ENCODE assay signal across 28 mouse cellular contexts in genomic region chr16:77359190-77359589, GRCm38 (mm10).
DNase-seq lines count a peak whose midpoint lies in the region; ATAC-seq and TF ChIP-seq lines count a peak whose summit lies in the region.
"Had no signal": no experiment of that assay in that cellular context is flagged by ENCODE, and none has a peak within 500 bp of the region (broad histone marks: within the 10 kb centered on the region; RNA-seq: fewer than 3 reads in every experiment).

No protein-coding gene starts in this region.

- intact Hi-C loops in heart, adult 2 months (cut with DNase I), result no loop called here

- peak; percentile 56; the same call in 1 of the 2 replicates for ATAC-seq in liver, embryonic 15.5 days (ENCODE audit: insufficient read depth)
- ATAC-seq: CD4-positive, CD25-positive, alpha-beta regulatory T cell, adult 4 months; forebrain, embryonic 14.5 days; forebrain, embryonic 16.5 days; Patski had no signal

- peak; percentile 59 for DNase-seq in heart, adult 11 months
- no peak for DNase-seq in heart, adult 2 months
- DNase-seq in liver, result no peak
- DNase-seq in ZHBTc4 (ENCODE audit: low read depth, low spot score), result peak; percentile 1
- DNase-seq in frontal cortex, postnatal 25 days (ENCODE audit: low spot score in 2 of 2), result no peak
- DNase-seq: adrenal gland, adult 2 months; adrenal gland, postnatal 10 days; adrenal gland, postnatal 25 days; B cell, adult 2 months; cerebellum, adult 11 months; cerebellum, adult 18-20 months; cerebellum, adult 8-10 months; cerebellum, adult 9-11 months; cerebellum, postnatal 14 days; cerebellum, postnatal 36 days; embryo, embryonic 11 days had no signal

- no peak for TF ChIP-seq EP300 in heart, adult 2 months (IDR thresholded peaks at IDR 0.05; ENCODE audit: insufficient read depth, low read depth, low read length)

- 69% methylated on average over 5 of the region's 5 CpGs for WGBS in heart, adult 2 months
- 73% methylated on average over 5 of the region's 5 CpGs for WGBS in liver, embryonic 15.5 days (ENCODE audit: insufficient replicate concordance)

- no peaks in the 10 kb centered on the region for H3K36me3 ChIP-seq in heart, adult 2 months (ENCODE audit: control insufficient read depth, insufficient read depth, low read length)
- no peaks in the 10 kb centered on the region for H3K36me3 ChIP-seq in liver, embryonic 15.5 days (replicated peaks)
- H3K36me3 ChIP-seq: embryonic facial prominence, embryonic 15.5 days; G1E had no signal

- H3K79me2 ChIP-seq in heart, adult 2 months (replicated peaks; ENCODE audit: control insufficient read depth, insufficient read depth, low read length), result no peaks in the 10 kb centered on the region

- no peaks in the 10 kb centered on the region for H3K9me3 ChIP-seq in liver, embryonic 15.5 days (replicated peaks)
- H3K9me3 ChIP-seq: embryonic facial prominence, embryonic 13.5 days; embryonic facial prominence, embryonic 15.5 days; forebrain, embryonic 10.5 days; forebrain, embryonic 12.5 days; G1E had no signal

- no peak overlapping the region for H3K4me3 ChIP-seq in heart, adult 2 months
- H3K4me3 ChIP-seq in liver, embryonic 15.5 days (replicated peaks), result no peak overlapping the region
- H3K4me3 ChIP-seq: embryonic facial prominence, embryonic 13.5 days; embryonic facial prominence, embryonic 15.5 days; erythroblast, embryonic 14.5 days; forebrain, embryonic 10.5 days; forebrain, embryonic 12.5 days had no signal

- no peak overlapping the region for H3K4me2 ChIP-seq in liver, embryonic 15.5 days
- H3K4me2 ChIP-seq: embryonic facial prominence, embryonic 13.5 days; embryonic facial prominence, embryonic 15.5 days; forebrain, embryonic 12.5 days had no signal

- TF ChIP-seq POLR2A in heart, adult 2 months (IDR thresholded peaks at IDR 0.05; ENCODE audit: insufficient read depth, low read depth, low read length), result no peak

- TF ChIP-seq CTCF in heart, adult 2 months (IDR thresholded peaks at IDR 0.05), result no peak

- no peak overlapping the region for H3K9ac ChIP-seq in heart, adult 2 months (ENCODE audit: low read depth, low read length)
- H3K9ac ChIP-seq in liver, embryonic 15.5 days, result no peak overlapping the region
- H3K9ac ChIP-seq: embryonic facial prominence, embryonic 13.5 days; embryonic facial prominence, embryonic 15.5 days; forebrain, embryonic 12.5 days had no signal

- no peaks in the 10 kb centered on the region for H3K4me1 ChIP-seq in heart, adult 2 months (ENCODE audit: control insufficient read depth, insufficient read depth, low read length)
- no peaks in the 10 kb centered on the region for H3K4me1 ChIP-seq in liver, embryonic 15.5 days (replicated peaks)
- H3K4me1 ChIP-seq: embryonic facial prominence, embryonic 13.5 days; embryonic facial prominence, embryonic 15.5 days had no signal

- no peak overlapping the region for H3K27ac ChIP-seq in heart, adult 2 months
- 0 out of 2 replicates have a peak overlapping the region, but pooled peaks have one; percentile 5 for H3K27ac ChIP-seq in liver, embryonic 15.5 days (replicated peaks)
- H3K27ac ChIP-seq: embryonic facial prominence, embryonic 13.5 days; embryonic facial prominence, embryonic 15.5 days; forebrain, embryonic 10.5 days; forebrain, embryonic 12.5 days had no signal

- H3K27me3 ChIP-seq in heart, adult 2 months (ENCODE audit: control insufficient read depth, insufficient read depth, low read length), result no peaks in the 10 kb centered on the region
- no peaks in the 10 kb centered on the region for H3K27me3 ChIP-seq in liver, embryonic 15.5 days
- H3K27me3 ChIP-seq: CH12.LX; embryonic facial prominence, embryonic 13.5 days; embryonic facial prominence, embryonic 15.5 days; forebrain, embryonic 12.5 days; Patski had no signal

Comparison
In these comparisons a context has a peak if more than half of its experiments do, and no peak if none do; other contexts are left out.
1. DNase-seq: peak in heart, adult 11 months (single experiment) and ZHBTc4 (single experiment); none in heart, adult 2 months (0 of 2), liver (single experiment) and frontal cortex, postnatal 25 days (0 of 2).